Mouse (Mus musculus): Measurements from ENCODE around the gene Cblb. TPM values are rescaled to one million over a fixed set of nuclear protein-coding genes. Genes with fewer than 3 reads are reported as not detected.
A peak's percentile ranks its signal among the peaks of the same experiment; 100 is the strongest.

The Cblb gene
- polyA plus RNA-seq, 1 experiment from 2014 or later, result 14.5 TPM

DNA sequence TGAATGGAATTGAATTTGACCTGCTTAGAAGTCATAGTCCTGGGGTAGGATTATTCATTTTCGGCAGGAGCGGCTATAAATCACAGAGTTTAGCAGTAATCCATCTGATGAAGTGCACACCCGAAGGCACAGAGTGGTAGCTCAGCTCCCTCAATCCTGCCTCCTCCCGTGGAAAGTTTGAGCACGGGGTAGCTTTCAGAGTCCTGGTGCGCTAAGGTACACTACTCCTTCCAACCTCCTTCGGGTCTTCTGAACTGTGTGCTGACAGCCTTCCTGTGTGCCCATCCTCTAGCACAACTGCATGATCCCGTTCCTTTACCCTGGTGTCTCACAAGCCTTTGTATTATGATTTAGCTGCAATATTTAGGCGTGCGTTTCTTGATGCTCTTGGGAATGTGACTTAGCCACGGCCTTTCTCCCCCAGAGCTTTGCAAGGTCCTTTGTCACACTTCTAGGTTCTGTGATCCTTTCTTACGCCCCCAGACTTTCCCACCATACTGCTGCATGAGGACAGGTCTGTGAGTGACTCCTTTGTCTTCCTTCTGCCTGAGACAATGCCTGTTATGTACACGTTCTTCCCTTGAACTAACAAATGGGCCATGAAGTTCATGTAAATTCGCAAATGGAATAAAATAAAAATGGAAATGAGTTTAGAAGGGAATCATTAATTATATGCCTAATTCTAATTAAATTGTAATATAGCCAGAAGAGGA, 11.8 kb downstream of the Cblb start:
- Histone ChIP-seq H3K4me3 (no peak overlapping the region), H3K9ac (no peak overlapping the region), H3K4me1 (peaks cover 13% of the 10 kb centered on the region), H3K27ac (peak overlapping the region; percentile 62), H3K4me2 (peak overlapping the region; percentile 27), H3K9me3 (no peaks in the 10 kb centered on the region), H3K36me3 (replicated peaks) (peaks cover 6% of the 10 kb centered on the region; the same call in 1 of the 2 replicates), H3K27me3 (replicated peaks) (no peaks in the 10 kb centered on the region)
- ATAC-seq (replicated peaks), result peak; percentile 76
- 34% methylated on average over 14 of the region's 14 CpGs for WGBS

DNA sequence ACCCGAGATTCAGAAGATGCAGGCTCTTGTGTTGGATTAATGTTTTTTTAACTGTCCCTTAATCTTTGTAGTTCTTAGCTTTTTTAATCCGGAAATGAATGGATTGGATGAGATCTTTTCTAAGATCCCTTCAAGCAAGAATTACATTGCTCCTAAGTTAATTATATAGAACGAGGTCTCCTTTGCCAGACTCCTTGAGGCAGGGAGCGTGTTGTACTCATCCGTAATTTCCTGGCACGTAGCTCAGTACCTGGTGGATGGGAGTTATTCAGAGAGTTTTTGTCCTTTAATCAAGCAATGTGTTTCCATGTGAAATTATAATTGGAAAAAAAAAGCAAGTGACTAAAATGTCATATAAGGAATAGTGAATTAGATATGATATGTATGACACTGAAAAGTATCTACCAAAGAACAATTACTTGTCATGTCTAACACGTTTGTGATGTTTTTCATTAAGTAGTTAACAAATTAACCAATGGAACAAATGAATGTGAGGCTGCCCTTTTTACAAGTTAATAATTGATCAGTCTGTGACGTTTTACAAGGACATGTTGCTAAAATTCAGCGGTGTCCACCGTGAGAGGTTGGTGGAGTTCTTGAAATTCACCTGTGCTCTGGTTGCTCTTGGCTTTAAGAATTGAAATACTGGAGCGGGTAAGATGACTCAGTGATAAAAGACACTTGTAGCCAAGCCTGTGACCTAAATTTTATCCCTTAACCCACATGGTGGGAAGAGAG, 12.5 kb downstream of the Cblb start:
- peaks cover 12% of the 10 kb centered on the region; the same call in 1 of the 2 replicates for H3K36me3 ChIP-seq (replicated peaks)
- no peaks in the 10 kb centered on the region for H3K27me3 ChIP-seq (replicated peaks)
- peak; percentile 55; the same call in 1 of the 2 replicates for ATAC-seq (replicated peaks)
- H3K27ac ChIP-seq, result no peak overlapping the region
- H3K9me3 ChIP-seq, result no peaks in the 10 kb centered on the region
- H3K4me1 ChIP-seq, result peaks cover 13% of the 10 kb centered on the region
- H3K4me3 ChIP-seq, result no peak overlapping the region
- H3K4me2 ChIP-seq, result no peak overlapping the region
- H3K9ac ChIP-seq, result no peak overlapping the region
- WGBS, result 63% methylated on average over 11 of the region's 11 CpGs

DNA sequence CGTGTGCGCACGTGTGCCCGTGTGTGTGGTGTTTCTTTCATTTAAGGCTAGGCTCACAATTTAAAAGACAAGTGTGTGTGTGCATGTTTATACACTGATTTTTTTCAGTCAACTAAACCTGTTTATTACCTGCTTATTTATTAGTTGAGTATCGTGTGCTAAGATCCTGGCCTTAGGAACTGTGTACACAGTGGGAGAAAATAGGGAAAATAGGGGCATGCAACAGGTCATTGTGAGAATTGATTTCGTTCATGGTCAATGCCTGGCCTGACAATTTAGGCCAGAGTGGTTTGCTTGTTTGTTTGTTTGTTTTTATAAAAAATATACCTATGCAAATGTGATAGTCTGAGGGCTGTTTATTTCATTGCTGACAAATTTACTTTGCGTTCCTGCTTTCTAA, 13.5 kb downstream of the Cblb start:
- peaks cover 13% of the 10 kb centered on the region for H3K4me1 ChIP-seq
- H3K4me3 ChIP-seq, result no peak overlapping the region
- no peaks in the 10 kb centered on the region for H3K27me3 ChIP-seq (replicated peaks)
- H3K36me3 ChIP-seq (replicated peaks), result peaks cover 12% of the 10 kb centered on the region; the same call in 1 of the 2 replicates
- no peak for ATAC-seq (replicated peaks)
- no peaks in the 10 kb centered on the region for H3K9me3 ChIP-seq
- H3K9ac ChIP-seq, result no peak overlapping the region
- H3K4me2 ChIP-seq, result no peak overlapping the region
- WGBS, result 94% methylated on average over 7 of the region's 7 CpGs
- no peak overlapping the region for H3K27ac ChIP-seq

DNA sequence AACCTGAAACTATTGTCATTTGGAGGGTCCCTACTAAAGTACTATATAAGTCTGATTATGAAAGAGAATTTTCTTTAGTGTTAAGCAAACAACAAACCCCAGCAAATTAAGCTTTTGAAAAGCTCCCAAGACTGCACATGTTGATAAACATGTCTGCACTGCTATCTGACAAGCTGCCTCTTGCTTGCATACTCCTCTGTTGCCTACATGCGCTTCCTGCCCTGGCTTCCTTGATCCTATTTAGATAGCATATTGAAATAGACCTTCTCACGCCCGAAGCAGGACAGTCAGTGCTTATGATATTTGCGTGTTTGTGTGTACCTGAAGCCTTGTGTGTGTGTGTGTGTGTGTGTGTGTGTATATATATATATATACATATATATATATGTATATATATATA, 14.0 kb downstream of the Cblb start:
- Histone ChIP-seq H3K9ac (no peak overlapping the region), H3K27me3 (replicated peaks) (no peaks in the 10 kb centered on the region), H3K4me3 (no peak overlapping the region), H3K4me2 (no peak overlapping the region), H3K36me3 (replicated peaks) (peaks cover 12% of the 10 kb centered on the region; the same call in 1 of the 2 replicates), H3K9me3 (no peaks in the 10 kb centered on the region), H3K27ac (no peak overlapping the region), H3K4me1 (peaks cover 13% of the 10 kb centered on the region)
- WGBS, result 85% methylated on average over 4 of the region's 4 CpGs
- no peak for ATAC-seq (replicated peaks)

DNA sequence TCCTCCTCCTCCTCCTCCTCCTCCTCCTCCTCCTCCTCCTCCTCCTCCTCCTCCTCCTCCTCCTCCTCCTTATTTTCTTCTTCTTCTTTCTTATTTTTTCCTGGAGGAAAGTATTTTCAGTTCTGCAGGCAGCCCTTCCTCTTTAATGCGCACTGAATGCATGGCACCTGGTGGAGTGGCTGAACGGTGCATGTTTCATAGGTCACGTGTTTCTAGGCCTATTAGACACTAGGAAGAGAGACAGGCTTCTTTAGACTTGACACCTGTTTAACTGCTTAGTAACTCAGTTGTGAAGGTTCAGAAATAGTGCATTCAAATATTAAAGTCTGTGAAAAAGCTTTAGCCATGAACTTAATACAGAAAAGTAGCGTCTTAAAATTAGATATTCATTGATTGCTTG, 15.4 kb downstream of the Cblb start:
- Histone ChIP-seq H3K4me2 (no peak overlapping the region), H3K4me3 (no peak overlapping the region), H3K36me3 (replicated peaks) (peaks cover 12% of the 10 kb centered on the region; the same call in 1 of the 2 replicates), H3K27me3 (replicated peaks) (no peaks in the 10 kb centered on the region), H3K4me1 (peaks cover 13% of the 10 kb centered on the region), H3K9me3 (no peaks in the 10 kb centered on the region), H3K9ac (no peak overlapping the region), H3K27ac (no peak overlapping the region)
- 94% methylated on average over 4 of the region's 4 CpGs for WGBS
- no peak for ATAC-seq (replicated peaks)

DNA sequence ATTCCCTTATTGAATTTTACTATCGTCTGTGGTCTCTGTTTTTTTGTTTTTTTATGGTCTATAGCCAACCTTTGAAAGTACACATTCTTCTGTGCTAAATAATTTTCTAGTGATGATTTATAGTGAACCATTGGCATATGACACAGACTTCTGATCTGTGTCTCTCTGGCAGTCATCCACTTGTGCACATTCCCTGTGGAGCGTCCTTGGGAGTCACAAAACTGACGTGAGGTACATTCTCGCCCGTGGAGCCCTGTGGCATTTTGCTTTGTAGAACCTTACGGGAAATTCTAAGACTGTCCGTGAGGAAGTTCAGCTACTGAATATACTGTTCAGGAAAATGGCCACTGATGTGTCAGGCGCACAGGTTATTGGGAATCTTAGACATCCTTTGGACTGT, 20.1 kb downstream of the Cblb start:
- ATAC-seq (replicated peaks), result no peak
- no peak overlapping the region for H3K9ac ChIP-seq
- WGBS, result 85% methylated on average over 8 of the region's 8 CpGs
- H3K36me3 ChIP-seq (replicated peaks), result peaks cover 12% of the 10 kb centered on the region; the same call in 1 of the 2 replicates
- H3K27me3 ChIP-seq (replicated peaks), result no peaks in the 10 kb centered on the region
- H3K27ac ChIP-seq, result no peak overlapping the region
- peaks cover 22% of the 10 kb centered on the region for H3K4me1 ChIP-seq
- H3K9me3 ChIP-seq, result no peaks in the 10 kb centered on the region
- H3K4me3 ChIP-seq, result no peak overlapping the region
- no peak overlapping the region for H3K4me2 ChIP-seq

DNA sequence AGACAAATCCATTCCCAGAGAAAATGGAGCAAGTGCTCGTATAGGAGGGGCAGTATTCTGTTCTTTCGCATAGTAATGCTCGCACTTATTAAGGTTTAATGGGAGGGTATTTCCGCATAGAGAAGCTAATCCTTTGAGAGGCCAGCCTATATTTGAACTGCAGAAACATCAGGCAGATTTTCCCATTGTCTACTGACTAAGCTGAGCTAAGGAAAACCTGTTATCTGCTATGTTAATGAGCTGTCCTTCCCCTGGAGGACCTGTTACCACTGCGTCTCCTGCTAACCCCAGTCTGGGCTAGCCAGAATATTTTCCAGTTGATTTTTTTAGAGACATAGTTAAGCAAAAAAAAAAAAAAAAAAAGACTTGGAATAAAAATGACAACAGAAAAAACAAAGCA, 21.7 kb downstream of the Cblb start:
- Histone ChIP-seq H3K27ac (no peak overlapping the region), H3K9me3 (no peaks in the 10 kb centered on the region), H3K4me2 (no peak overlapping the region), H3K4me1 (peaks cover 28% of the 10 kb centered on the region), H3K36me3 (replicated peaks) (peaks cover 7% of the 10 kb centered on the region; the same call in 1 of the 2 replicates), H3K27me3 (replicated peaks) (no peaks in the 10 kb centered on the region), H3K9ac (no peak overlapping the region), H3K4me3 (no peak overlapping the region)
- ATAC-seq (replicated peaks), result no peak; the same call in 1 of the 2 replicates
- 16% methylated on average over 5 of the region's 5 CpGs for WGBS

DNA sequence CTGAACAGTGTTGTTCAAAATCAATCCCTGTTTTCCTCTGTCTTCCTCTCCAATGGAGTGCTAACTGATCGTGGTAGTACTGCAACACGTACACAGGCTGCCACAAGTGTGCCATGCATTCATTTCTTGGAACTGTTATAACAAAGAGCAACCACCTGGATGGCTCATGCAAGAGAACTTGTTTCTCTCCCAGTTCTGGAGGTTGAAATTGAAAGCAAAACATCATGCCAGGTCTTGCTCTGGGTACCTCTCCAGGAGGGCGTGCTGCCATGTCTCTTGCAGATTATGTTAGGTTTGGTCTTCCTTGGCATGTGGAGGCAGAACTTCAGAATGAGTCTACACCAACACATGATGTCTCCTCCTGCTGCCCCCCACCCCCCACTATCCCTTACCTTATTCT, 24.2 kb downstream of the Cblb start:
- H3K4me1 ChIP-seq, result peaks cover 36% of the 10 kb centered on the region
- WGBS, result 95% methylated on average over 3 of the region's 3 CpGs
- H3K4me2 ChIP-seq, result no peak overlapping the region
- no peaks in the 10 kb centered on the region for H3K36me3 ChIP-seq (replicated peaks)
- H3K4me3 ChIP-seq, result no peak overlapping the region
- no peak for ATAC-seq (replicated peaks)
- H3K27me3 ChIP-seq (replicated peaks), result no peaks in the 10 kb centered on the region
- H3K9me3 ChIP-seq, result no peaks in the 10 kb centered on the region
- no peak overlapping the region for H3K27ac ChIP-seq
- no peak overlapping the region for H3K9ac ChIP-seq

DNA sequence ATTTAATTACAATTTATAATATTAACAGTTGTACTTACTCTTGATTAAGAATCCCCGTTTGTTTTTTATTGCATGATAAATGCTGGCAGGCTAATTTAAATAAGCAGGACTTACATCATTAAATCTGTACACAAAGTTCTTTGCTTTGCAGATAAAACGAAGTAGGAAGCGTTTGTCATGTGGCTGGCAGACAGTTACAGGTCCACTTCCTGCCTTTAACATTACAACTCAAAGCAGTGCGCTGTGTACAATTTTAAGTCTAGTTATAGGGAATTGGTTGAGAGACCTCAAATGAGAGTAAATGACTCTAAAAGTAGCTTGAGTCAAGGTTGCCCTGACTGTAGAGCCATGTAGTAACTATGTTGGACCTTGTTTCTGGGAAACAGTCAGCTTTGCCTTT, 25.1 kb downstream of the Cblb start:
- Histone ChIP-seq H3K36me3 (replicated peaks) (no peaks in the 10 kb centered on the region), H3K27ac (no peak overlapping the region), H3K4me2 (no peak overlapping the region), H3K4me1 (peaks cover 42% of the 10 kb centered on the region), H3K27me3 (replicated peaks) (no peaks in the 10 kb centered on the region), H3K9me3 (no peaks in the 10 kb centered on the region), H3K9ac (no peak overlapping the region), H3K4me3 (no peak overlapping the region)
- WGBS, result 86% methylated on average over 4 of the region's 4 CpGs
- ATAC-seq (replicated peaks), result no peak

DNA sequence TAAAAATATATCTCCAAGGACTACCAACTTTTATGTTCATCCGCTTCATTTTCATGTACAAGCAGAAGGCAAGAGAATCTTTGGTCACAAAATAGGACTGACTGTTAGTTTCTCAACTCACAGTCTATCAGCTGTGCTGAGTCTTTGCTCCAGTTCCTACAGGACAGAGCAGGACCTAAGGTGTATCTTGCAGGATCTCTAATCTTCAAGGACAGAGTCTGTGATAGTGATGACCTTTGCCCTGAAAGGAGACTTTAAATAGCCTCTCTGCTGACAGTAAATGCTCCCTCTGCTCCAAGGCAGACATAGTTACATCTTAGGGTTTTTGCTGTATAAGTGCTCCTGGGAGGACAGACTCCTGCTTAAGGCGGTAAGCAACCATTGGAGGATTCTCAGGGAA, 26.3 kb downstream of the Cblb start:
- Histone ChIP-seq H3K9me3 (no peaks in the 10 kb centered on the region), H3K4me3 (no peak overlapping the region), H3K27ac (no peak overlapping the region), H3K36me3 (replicated peaks) (no peaks in the 10 kb centered on the region), H3K27me3 (replicated peaks) (no peaks in the 10 kb centered on the region), H3K4me2 (no peak overlapping the region), H3K9ac (no peak overlapping the region), H3K4me1 (peaks cover 36% of the 10 kb centered on the region)
- ATAC-seq (replicated peaks), result no peak
- 83% methylated on average over 2 of the region's 2 CpGs for WGBS

DNA sequence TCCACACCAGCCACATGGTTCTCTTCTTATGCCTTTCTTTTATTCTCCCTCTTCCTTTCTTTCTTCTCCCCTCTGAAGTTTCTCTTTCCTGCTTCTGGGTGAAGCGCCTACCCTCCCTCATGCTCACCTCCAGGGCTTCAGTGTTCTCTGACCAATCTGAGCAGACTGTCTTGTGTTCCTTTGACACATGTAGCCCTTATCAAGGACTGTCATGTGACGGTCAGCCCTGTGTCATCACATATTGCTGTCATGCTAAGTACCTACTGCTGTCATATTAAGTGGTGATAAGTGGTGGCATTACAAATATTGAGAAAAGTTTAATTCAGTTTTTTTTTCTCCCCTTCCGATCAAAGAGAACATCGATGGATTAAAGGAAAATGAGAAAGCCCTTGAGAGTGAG, 28.5 kb downstream of the Cblb start:
- 76% methylated on average over 4 of the region's 4 CpGs for WGBS
- H3K9ac ChIP-seq, result no peak overlapping the region
- H3K4me1 ChIP-seq, result peaks cover 29% of the 10 kb centered on the region
- ATAC-seq (replicated peaks), result no peak
- no peaks in the 10 kb centered on the region for H3K9me3 ChIP-seq
- H3K4me2 ChIP-seq, result no peak overlapping the region
- no peak overlapping the region for H3K27ac ChIP-seq
- no peak overlapping the region for H3K4me3 ChIP-seq
- no peaks in the 10 kb centered on the region for H3K27me3 ChIP-seq (replicated peaks)
- no peaks in the 10 kb centered on the region for H3K36me3 ChIP-seq (replicated peaks)

DNA sequence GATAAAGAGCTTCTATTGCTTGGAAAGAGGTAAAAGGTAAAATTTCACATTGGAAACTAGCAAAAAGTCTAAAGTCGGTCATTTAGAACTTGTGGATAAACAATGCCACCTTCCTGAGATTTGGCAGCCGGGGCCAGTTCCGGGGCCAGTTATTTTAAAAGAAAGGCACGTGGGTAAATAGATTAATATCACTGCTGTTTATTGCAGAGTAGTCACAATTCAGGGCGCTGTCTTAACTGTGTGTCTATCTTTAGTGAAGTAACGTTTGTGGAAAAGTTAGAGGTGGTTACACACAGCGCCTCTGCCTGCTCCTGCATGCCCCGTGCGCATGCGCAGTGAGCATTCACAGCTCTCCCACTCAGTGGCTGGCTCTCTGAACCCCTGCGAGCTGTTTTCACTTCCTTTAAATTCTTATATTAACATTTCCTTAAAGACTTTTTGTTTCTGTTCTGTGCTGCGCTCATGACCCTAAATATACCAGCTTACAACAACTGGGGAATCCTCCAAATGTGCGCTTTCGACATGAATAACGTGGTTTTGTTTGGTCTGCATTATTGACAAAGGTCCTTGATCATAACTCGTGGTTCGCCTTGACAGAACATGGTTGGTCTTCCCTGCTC, 29.2 kb downstream of the Cblb start:
- Histone ChIP-seq H3K9me3 (no peaks in the 10 kb centered on the region), H3K4me2 (no peak overlapping the region), H3K9ac (no peak overlapping the region), H3K36me3 (replicated peaks) (no peaks in the 10 kb centered on the region), H3K27ac (no peak overlapping the region), H3K4me1 (peaks cover 22% of the 10 kb centered on the region), H3K4me3 (no peak overlapping the region), H3K27me3 (replicated peaks) (no peaks in the 10 kb centered on the region)
- no peak for ATAC-seq (replicated peaks)
- 86% methylated on average over 17 of the region's 17 CpGs for WGBS

All from midbrain, embryonic 15.5 days (tissue).